Mouse (Mus musculus) liver (tissue): Measurements from ENCODE around the gene Tmem201.
A peak's percentile ranks its signal among the peaks of the same experiment; 100 is the strongest.

Source experiments
- DNase-seq: peaks from one replicate; pipeline ENCODE4 v3.0.0-alpha.2; 2020; ENCODE audit warnings: mixed read lengths

Gene Tmem201

DNA sequence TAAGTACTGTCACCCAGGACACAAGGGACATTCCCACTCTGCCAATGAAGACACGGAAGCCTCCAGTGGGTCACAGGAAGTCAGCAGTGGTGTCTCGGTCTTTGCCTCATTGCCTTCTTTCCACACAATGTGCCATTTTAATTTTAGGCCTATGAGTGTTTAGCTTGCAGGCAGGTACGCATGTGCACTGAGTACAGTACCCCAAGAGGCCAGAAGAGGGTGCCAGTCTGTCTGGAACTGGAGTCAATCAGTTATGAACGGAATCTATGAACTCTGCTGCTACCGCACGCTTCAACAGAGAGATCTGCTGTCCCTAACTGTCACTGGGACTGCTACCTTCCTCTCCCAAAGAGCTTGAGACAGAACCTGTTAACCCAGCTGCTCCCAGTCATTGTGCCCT lies 18.2 kb downstream of the Tmem201 start:
- DNase-seq = peak; percentile 39

DNA sequence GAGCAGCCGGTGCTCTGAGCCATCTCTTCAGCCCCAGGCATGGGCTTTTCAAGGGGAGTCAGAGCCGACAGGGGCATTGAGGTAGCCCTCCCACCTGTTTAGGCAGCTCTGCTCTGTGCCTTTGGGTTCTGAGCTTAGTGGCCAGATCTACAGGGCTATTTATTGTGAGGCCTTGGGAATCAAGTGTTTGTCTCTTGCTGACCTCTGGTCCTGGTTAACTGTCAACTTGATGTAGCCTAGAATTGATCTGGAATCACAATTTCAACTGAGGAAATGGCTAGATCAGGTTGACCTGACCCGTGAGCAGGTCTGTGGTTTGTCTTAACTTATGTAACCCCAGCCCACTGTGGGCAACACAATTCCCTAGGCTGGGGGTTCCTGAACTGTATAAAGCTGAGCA lies 23.3 kb downstream of the Tmem201 start:
- no peak for DNase-seq

DNA sequence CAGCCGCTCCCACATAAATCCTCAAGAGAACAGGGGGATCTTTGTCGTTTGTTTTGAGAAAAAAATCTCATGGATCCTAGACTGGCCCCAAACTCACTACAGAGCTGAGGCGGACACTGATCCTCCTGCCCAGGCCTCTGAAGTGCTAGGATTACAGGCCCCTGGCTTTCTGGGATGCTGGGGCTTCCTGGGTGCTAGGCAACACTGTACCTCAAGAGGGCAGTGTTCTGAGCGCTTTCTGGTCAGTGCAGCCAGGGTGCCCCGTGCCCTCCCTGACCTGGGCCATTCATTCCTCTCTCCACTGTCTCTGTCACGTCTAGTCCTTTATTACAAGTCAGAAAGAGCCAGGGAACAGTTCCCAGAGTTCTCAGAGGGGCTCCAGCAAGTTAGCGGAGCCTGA lies 25.9 kb downstream of the Tmem201 start:
- peak; percentile 47 for DNase-seq

DNA sequence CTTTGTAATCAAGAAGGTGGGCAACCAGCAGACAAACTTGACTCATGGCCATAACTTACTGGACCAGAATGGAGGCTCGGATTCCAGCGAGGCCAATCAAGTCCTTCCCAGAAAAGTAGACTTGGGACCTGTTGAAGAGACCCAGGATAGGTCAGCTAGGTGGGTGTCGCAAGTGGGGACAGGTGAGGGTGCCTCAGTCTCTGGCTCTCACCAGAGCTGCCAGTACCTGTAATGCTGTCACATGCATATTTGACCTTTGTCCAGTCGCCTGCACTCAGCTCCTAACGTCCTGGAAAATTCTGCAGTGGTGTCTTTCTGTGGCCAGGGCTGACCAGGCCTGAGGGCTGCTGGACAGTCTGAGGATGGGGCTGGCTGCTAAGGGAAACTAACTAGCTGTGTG lies 26.4 kb downstream of the Tmem201 start:
- DNase-seq = no peak

GRCm38 (mm10) chr4:149710510-149710909 lies 27.3 kb downstream of the Tmem201 start:
- peak; percentile 68 for DNase-seq

DNA sequence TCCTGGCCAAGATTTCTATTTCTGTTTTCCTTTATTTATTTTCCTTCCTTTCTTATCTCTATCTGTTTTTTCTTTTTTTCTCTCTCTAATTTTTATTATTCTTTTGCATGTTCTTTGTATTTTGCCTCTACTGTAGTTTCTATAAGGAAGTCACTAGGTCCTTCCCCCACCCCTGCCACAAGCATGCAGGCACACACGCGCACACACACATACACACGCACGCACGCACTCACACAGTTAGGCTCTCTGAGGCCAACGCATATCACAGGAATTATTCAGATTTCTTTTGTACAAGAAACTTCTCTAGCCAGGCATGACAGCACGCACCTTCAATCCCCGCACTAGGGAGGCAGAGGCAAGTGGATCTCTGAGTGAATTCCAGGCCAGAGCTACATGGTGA lies 31.9 kb downstream of the Tmem201 start:
- DNase-seq = no peak

- no peak for DNase-seq
Observed at GRCm38 (mm10) chr4:149705298-149705697, 32.5 kb downstream of the Tmem201 start.

GRCm38 (mm10) chr4:149702210-149702979 lies 35.4 kb downstream of the Tmem201 start, which contains the start of gene Pik3cd:
Gene Pik3cd (minus strand): TSS chr4:149702571.
- peak; percentile 42 for DNase-seq

DNA sequence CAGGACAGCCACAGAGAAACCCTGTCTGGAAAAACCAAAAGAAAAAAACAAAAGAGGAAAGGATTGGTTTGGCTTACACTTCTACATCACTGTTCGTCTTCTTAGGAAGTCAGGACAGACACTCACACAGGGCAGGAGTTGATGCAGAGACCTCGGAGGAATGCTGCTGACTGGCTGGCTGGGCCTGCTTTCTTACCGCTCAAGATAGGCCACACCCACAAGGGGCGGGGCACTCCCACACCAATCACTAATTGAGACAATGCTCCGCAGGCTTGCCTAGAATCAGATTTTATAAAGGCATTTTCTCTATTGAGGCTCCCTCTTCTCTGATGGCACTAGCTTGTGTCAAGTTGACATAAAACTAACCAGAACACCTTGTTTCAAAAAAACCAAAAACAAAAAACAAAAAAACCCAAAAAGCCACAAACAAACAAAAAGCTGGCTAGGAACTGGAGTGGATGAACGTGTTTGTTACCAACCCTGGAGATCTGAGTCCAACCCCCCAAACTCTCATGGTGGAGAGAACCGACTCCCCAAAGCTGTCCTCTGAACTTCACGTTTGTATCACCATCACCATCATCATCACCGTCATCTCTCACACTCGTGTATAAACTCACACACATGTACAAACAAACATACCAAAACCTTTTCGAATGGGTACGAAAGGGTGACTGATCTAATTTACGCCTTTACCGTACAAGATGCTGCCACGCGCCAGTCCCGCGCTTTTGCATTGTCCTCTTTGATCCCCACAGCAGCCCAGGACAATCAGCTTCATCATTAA lies 36.2 kb downstream of the Tmem201 start:
- DNase-seq = peak; percentile 80

DNA sequence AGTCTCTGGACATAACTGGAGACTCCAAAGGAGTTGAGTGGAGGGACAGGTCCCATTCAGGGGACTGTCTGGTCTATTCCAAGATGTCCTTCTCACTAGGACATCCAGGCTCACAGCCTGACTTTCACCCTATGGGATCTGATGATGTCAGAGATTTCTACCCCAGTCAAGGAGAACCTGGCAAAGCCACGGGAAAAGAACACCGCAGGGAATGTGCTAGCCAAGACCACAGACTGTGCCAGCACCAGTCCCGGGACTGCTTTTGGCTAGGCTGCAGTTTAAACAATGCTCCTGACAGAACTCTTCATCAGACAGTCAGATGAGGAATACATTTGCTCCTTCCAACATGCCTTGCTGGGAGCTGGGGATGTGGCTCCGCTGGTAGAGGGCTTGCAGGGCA lies 37.9 kb downstream of the Tmem201 start:
- no peak for DNase-seq

- DNase-seq = peak; percentile 68
Observed at GRCm38 (mm10) chr4:149698197-149698821, 39.5 kb downstream of the Tmem201 start.

- DNase-seq = peak; percentile 34
Observed at GRCm38 (mm10) chr4:149697506-149698196, 40.2 kb downstream of the Tmem201 start.

DNA sequence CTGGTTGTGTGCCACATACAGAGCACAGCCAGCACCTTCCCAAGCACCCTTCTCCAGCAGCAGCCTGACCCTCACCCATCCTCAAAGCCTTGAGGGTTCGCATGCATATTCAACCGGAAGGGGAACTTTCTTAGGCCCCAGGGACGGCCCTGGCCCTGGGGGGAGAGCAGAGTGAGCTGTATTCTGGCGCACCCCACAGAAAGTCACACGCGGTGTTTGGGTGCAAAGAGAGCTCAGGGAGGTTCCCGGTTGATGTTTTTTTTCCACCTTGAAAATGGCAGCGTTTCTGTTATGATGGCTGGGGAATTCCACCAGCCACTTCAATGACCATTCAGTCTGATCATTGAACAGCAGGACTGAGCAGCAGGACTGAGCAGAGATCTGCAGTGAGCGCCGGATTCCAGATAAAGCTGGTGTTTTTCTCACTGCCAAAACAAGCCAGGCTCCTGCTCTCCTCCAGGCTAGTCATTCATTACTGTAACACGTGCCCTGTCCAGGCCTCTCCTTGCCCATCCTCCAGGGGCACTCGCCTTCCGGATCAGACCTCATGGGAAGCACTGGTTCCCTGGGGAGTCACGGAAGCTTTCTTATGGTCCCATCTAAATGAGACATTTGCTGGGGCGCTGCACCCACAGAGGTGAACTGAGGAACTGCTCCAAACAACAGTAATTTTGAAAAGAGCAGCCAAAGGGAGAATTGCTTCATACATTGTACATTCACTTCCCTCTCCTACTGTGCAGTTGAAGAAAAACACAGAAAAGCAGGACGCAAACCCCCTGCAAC lies 41.5 kb downstream of the Tmem201 start:
- DNase-seq = peak; percentile 28

- no peak for DNase-seq
Observed at GRCm38 (mm10) chr4:149691368-149691767, 46.5 kb downstream of the Tmem201 start.

DNA sequence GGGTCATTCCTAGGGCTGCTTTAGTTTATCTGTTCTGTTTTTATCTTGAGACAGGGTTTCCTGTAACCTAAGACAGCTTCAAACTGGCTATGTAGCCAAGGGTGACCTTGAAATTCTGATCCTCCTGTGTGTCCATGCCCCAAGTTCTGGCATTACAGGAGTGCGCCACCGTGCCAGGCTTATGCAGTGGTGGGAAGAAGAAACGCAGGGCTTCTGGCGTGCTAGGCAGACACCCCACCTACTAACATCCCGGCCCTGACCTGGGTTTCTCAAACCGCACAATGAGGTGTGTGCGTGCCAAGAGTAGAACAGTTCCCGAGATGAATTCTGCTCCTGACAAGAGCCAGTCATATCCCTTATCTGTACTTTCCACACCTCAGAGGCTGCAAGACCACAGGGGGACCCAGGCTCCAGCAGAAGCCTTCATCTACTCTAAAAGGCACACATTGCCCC lies 47.0 kb downstream of the Tmem201 start:
- DNase-seq = peak; percentile 35

GRCm38 (mm10) chr4:149689822-149690700 lies 47.8 kb downstream of the Tmem201 start:
- DNase-seq = no peak

DNA sequence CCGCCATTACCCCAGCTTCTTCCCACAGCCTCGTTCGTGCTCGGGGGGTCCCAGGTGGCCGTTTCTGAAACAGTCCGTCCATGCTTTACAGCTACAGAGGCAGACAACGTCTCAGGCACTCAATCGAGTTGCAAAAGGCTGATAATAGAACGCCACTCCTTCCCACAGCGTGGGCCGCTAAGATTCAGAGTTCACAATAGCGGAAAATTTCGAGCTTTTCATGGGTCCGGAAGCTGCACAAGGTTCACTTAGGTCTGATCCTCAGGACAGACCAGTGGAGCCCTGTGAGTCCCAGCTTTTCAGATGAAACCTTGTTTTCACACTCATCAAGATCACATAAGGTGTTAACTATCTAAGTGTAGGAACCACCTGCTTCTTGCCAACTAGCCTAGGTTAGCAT lies 49.0 kb downstream of the Tmem201 start:
- DNase-seq = no peak

GRCm38 (mm10) chr4:149684841-149685623 lies 52.8 kb downstream of the Tmem201 start:
- no peak for DNase-seq

- DNase-seq = no peak
Observed at GRCm38 (mm10) chr4:149683875-149684274, 54.0 kb downstream of the Tmem201 start.
